Mouse (Mus musculus) lung, embryonic 14.5 days (tissue): ENCODE measurements at regions not wholly inside any gene's neighbourhood (a gene's known extent, or its start where the extent isn't known, plus 50 kb on each side); places are given as distances from the start of the nearest gene placed in this dataset.
A peak's percentile ranks its signal among the peaks of the same experiment; 100 is the strongest.

Experiments
- ATAC-seq: fragments of 200-750 bp; cut with Nextera tagmentation; 2 replicates; pipeline ENCODE4 v1.8.0; 2017; ENCODE audit warnings: mild to moderate bottlenecking, moderate TSS enrichment, moderate library complexity; ENCODE audit not compliant: insufficient read depth
- DNase-seq: peaks from one replicate; pipeline ENCODE4 v3.0.0-alpha.2; 2015
- H3K27ac ChIP-seq: fragments of 300-500 bp; sonication (generic); 2 replicates; pipeline ENCODE4 v1.5.1; 2014; ENCODE audit warnings: low read depth, mild to moderate bottlenecking, moderate library complexity
- H3K27me3 ChIP-seq: fragments of 300-500 bp; sonication (generic); 2 replicates; pipeline ENCODE4 v1.6.1; 2014; ENCODE audit warnings: low read length, control low read depth; ENCODE audit not compliant: insufficient read depth
- H3K36me3 ChIP-seq: fragments of 300-500 bp; sonication (generic); 2 replicates; pipeline ENCODE4 v1.6.1; 2014; ENCODE audit warnings: control low read depth; ENCODE audit not compliant: insufficient read depth
- H3K4me1 ChIP-seq: fragments of 300-500 bp; sonication (generic); 2 replicates; pipeline ENCODE4 v1.6.1; 2014; ENCODE audit warnings: antibody characterized with exemption, control low read depth; ENCODE audit not compliant: insufficient read depth
- H3K4me2 ChIP-seq: fragments of 300-500 bp; sonication (generic); 2 replicates; pipeline ENCODE4 v1.6.1; 2014; ENCODE audit warnings: mild to moderate bottlenecking
- H3K4me3 ChIP-seq: fragments of 300-500 bp; sonication (generic); 2 replicates; pipeline ENCODE4 v1.5.1; 2014; ENCODE audit warnings: low read depth, low read length
- H3K9ac ChIP-seq: fragments of 300-500 bp; sonication (generic); 2 replicates; pipeline ENCODE4 v1.6.1; 2014
- H3K9me3 ChIP-seq: fragments of 300-500 bp; sonication (generic); 2 replicates; pipeline ENCODE4 v1.6.1; 2016; ENCODE audit warnings: low read depth, low read length, control low read depth
- CTCF ChIP-seq: IDR thresholded peaks from 2 replicates; pipeline ENCODE4 v1.5.1; 2016; ENCODE audit warnings: antibody characterized with exemption, low read depth
- WGBS: fragments of 180-500 bp; shearing (Covaris S2); extraction: QIAGEN DNeasy Blood & Tissue Kit; methylation state at CpG from one replicate; pipeline ENCODE4 v1.1.7; 2014; 5-methylcytosine and 5-hydroxymethylcytosine counted together

DNA sequence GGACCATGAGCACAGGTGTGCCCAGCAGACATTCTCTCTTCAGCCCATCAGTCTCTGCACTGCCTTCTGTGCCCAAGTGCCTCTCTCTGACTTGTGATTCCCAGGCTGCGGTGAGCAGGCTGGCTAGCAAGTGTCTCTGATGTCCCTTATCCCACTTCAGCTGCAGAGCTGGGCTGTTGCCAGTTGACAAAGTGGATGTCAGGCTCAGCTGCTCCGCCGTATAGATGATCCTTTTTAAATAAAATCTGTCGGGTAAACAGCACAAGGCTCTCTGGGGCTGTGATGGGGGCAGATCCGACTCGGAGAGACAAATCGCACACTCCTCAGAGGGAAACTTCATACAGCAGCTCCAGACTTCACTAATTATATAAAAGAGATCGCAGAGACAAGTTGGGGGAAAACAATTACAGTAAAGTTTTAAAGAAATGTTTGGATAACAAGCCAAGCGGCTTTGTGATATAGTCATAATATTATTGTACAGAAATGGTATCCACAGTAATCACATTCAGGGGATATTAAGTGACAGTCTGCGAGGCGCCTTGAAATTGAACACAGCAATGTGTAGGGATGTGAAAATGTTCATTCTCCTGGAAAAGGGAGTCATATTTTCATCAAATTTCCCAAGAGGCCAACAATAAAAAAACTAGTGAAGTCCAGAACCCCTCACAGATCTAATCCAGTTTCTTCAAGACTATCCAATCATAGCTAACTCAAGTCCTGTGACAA lies 59.2 kb upstream of the Exoc4 start:
- Histone ChIP-seq H3K9ac (no peak overlapping the region), H3K4me1 (no peaks in the 10 kb centered on the region), H3K9me3 (no peaks in the 10 kb centered on the region), H3K4me2 (no peak overlapping the region), H3K4me3 (no peak overlapping the region), H3K36me3 (no peaks in the 10 kb centered on the region), H3K27ac (no peak overlapping the region), H3K27me3 (no peaks in the 10 kb centered on the region)
- 35% methylated on average over 11 of the region's 11 CpGs for WGBS
- ATAC-seq (no peak), DNase-seq (peak; percentile 59)
- TF ChIP-seq CTCF, result no peak

DNA sequence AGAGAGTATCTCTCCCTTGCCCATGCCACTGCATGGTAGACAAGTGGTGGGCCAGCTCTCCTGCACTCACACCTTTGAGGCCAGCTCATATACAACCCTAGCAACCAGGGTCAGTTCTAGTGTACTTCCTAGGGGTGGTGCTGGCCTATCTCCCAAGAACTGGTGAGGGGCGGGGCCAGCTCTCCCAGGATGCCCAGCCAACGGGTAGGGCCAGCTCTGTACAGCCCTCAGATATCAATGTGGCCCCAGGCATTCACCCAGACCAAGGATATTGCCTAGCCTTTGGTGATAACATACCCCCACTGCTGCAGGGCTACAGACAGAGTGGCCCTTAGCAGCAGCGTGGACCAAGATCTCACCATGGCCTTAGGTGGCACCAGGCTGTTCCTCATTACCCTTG lies 55.1 kb upstream of the Exoc4 start:
- H3K9ac ChIP-seq, result no peak overlapping the region
- ATAC-seq (no peak), DNase-seq (no peak)
- WGBS, result 73% methylated on average over 3 of the region's 3 CpGs
- H3K9me3 ChIP-seq, result no peaks in the 10 kb centered on the region
- H3K27me3 ChIP-seq, result no peaks in the 10 kb centered on the region
- H3K4me1 ChIP-seq, result no peaks in the 10 kb centered on the region
- H3K4me2 ChIP-seq, result no peak overlapping the region
- no peak overlapping the region for H3K4me3 ChIP-seq
- no peak overlapping the region for H3K27ac ChIP-seq
- no peaks in the 10 kb centered on the region for H3K36me3 ChIP-seq
- TF ChIP-seq CTCF, result no peak
